Mouse (Mus musculus): ENCODE results near the gene Samhd1.

DNA sequence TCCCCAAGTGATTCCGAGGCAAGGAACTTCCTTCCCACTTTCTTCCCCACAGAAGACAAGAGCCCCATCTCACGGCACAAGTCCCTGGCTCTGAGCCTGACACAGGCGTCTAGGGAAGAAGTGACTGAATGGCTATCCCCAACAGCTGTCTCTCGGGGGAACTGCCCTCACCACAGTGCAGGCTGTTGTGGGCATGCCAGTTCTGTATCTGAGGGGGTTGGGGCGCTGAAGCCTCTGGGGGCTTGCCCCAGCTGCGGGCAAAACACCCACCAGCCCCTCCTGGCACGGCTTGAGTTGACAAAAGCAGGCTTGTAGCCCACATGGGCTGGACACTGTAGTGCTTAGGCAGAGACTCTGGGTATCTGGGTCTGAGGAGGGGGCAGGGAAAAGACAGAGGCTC, 70.9 kb downstream of the Samhd1 start:
- TF ChIP-seq CTCF (IDR thresholded peaks at IDR 0.05; ENCODE audit: extremely low read depth, insufficient read depth, insufficient read length, insufficient replicate concordance) (no peak), POLR2A (IDR thresholded peaks at IDR 0.05; ENCODE audit: low read depth, low read length) (no peak)

All from spleen, adult 2 months (tissue).